Mouse (Mus musculus) embryonic fibroblast, embryonic 13.5 days (primary cell): ENCODE results near the gene Mpzl1. TPM values are rescaled to one million over a fixed set of nuclear protein-coding genes. Genes with fewer than 3 reads are reported as not detected.
A peak's percentile ranks its signal among the peaks of the same experiment; 100 is the strongest.

Source experiments
- H3K27ac ChIP-seq: 2 replicates; pipeline ENCODE4 v1.5.1; 2012; ENCODE audit warnings: low read length, control low read depth, inconsistent platforms; ENCODE audit not compliant: insufficient read depth
- H3K4me1 ChIP-seq: 2 replicates; pipeline ENCODE4 v1.6.1; 2011; ENCODE audit warnings: low read length; ENCODE audit not compliant: control insufficient read depth, insufficient read depth
- H3K4me3 ChIP-seq: 2 replicates; pipeline ENCODE4 v1.5.1; 2011; ENCODE audit warnings: mild to moderate bottlenecking, control low read depth, low read length; ENCODE audit not compliant: insufficient read depth
- CTCF ChIP-seq: IDR thresholded peaks from 2 replicates; pipeline ENCODE4 v1.5.1; 2011; ENCODE audit warnings: mild to moderate bottlenecking, control low read depth, low read length, moderate library complexity, borderline replicate concordance; ENCODE audit not compliant: insufficient read depth
- POLR2A ChIP-seq: IDR thresholded peaks from 2 replicates; pipeline ENCODE4 v1.6.1; 2011; ENCODE audit warnings: low read depth, mild to moderate bottlenecking, control low read depth, low read length, moderate library complexity
- polyA plus RNA-seq: library from polyadenylated mRNA; stranded (reverse); fragments of >200 nt; gene quantifications from 2 replicates; pipeline ENCODE4 v1.2.4, GENCODE M21; 2011; ENCODE audit warnings: low read depth; ENCODE audit not compliant: missing spikeins, insufficient read length

The Mpzl1 gene
- polyA plus RNA-seq, 1 experiment, result 89.6 TPM

GRCm38 (mm10) chr1:165589280-165590048, 44.9 kb downstream of the Mpzl1 start:
- no peaks in the 10 kb centered on the region; the same call in 1 of the 2 replicates for H3K4me1 ChIP-seq
- TF ChIP-seq POLR2A (no peak), CTCF (no peak)
- no peak overlapping the region for H3K4me3 ChIP-seq
- 0 out of 2 replicates have a peak overlapping the region, but pooled peaks have one; percentile 3 for H3K27ac ChIP-seq

- Histone ChIP-seq H3K4me1 (no peaks in the 10 kb centered on the region; the same call in 1 of the 2 replicates), H3K27ac (no peak overlapping the region), H3K4me3 (no peak overlapping the region)
- TF ChIP-seq POLR2A, result no peak
- no peak for TF ChIP-seq CTCF
Measured at GRCm38 (mm10) chr1:165587845-165588244, 46.5 kb downstream of the Mpzl1 start.

GRCm38 (mm10) chr1:165586366-165586765, 48.0 kb downstream of the Mpzl1 start:
- no peaks in the 10 kb centered on the region; the same call in 1 of the 2 replicates for H3K4me1 ChIP-seq
- no peak overlapping the region for H3K4me3 ChIP-seq
- TF ChIP-seq POLR2A (no peak), CTCF (no peak)
- H3K27ac ChIP-seq, result no peak overlapping the region

- no peaks in the 10 kb centered on the region for H3K4me1 ChIP-seq
- H3K27ac ChIP-seq, result no peak overlapping the region
- TF ChIP-seq CTCF (no peak), POLR2A (no peak)
- no peak overlapping the region for H3K4me3 ChIP-seq
Measured at GRCm38 (mm10) chr1:165585389-165586104, 48.8 kb downstream of the Mpzl1 start.

- TF ChIP-seq POLR2A (no peak), CTCF (peak; percentile 98)
- no peaks in the 10 kb centered on the region for H3K4me1 ChIP-seq
- H3K27ac ChIP-seq, result no peak overlapping the region
- H3K4me3 ChIP-seq, result no peak overlapping the region
Measured at GRCm38 (mm10) chr1:165583529-165584184, 50.7 kb downstream of the Mpzl1 start.

GRCm38 (mm10) chr1:165581255-165581654, 53.1 kb downstream of the Mpzl1 start:
- no peak for TF ChIP-seq POLR2A
- no peak for TF ChIP-seq CTCF
- H3K4me1 ChIP-seq, result no peaks in the 10 kb centered on the region
- no peak overlapping the region for H3K4me3 ChIP-seq
- no peak overlapping the region for H3K27ac ChIP-seq

- H3K4me3 ChIP-seq, result no peak overlapping the region
- TF ChIP-seq CTCF (no peak), POLR2A (no peak)
Measured at GRCm38 (mm10) chr1:165579332-165579731, 55.0 kb downstream of the Mpzl1 start.

GRCm38 (mm10) chr1:165576459-165577112, 57.8 kb downstream of the Mpzl1 start:
- H3K27ac ChIP-seq, result no peak overlapping the region
- TF ChIP-seq CTCF, result no peak
- no peak for TF ChIP-seq POLR2A
- no peak overlapping the region for H3K4me3 ChIP-seq
- H3K4me1 ChIP-seq, result no peaks in the 10 kb centered on the region

More at GRCm38 (mm10) chr1:165579332-165579731, 55.0 kb downstream of the Mpzl1 start:
- Histone ChIP-seq H3K4me1 (no peaks in the 10 kb centered on the region), H3K27ac (no peak overlapping the region)

- no peaks in the 10 kb centered on the region for H3K4me1 ChIP-seq
- H3K4me3 ChIP-seq, result no peak overlapping the region
- TF ChIP-seq CTCF, result no peak
- TF ChIP-seq POLR2A, result no peak
- no peak overlapping the region for H3K27ac ChIP-seq
Measured at GRCm38 (mm10) chr1:165576005-165576404, 58.3 kb downstream of the Mpzl1 start.
